Mouse (Mus musculus) testis, adult 2 months (tissue): ENCODE results near the gene Ptpn14.

ENCODE experiments used
- CTCF ChIP-seq: fragments of 200-500 bp; IDR thresholded peaks from 2 replicates; pipeline ENCODE4 v1.5.1; 2012; ENCODE audit warnings: low read depth, mild to moderate bottlenecking, inconsistent platforms, low read length, moderate library complexity; ENCODE audit not compliant: control insufficient read depth, insufficient read depth, insufficient replicate concordance
- POLR2A ChIP-seq: fragments of 200-500 bp; IDR thresholded peaks from 2 replicates; pipeline ENCODE4 v1.6.1; 2012; ENCODE audit warnings: low read depth, mild to moderate bottlenecking, inconsistent platforms, low read length, moderate library complexity; ENCODE audit not compliant: control insufficient read depth

DNA sequence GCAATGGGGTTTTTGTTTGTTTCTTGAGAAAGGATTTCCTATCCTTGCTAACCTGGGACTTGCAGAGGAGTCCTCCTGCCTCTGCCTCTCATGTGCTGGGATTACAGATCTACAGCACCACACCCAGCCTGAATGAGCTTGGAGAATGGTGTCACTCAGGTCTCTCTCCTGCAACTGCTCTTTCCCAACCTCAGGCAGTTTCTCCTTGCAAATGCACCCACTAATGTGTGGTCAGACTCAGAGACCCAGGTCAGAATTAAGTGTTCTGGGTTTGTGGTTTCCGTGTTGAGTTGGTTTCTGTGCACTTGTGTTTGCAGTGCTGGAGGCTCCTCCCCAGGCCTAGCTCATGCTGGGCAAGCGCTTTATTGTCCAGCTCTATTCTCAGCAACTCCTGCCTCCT is 33.7 kb upstream of the Ptpn14 start:
- TF ChIP-seq CTCF (no peak), POLR2A (no peak)
